Mouse (Mus musculus): ENCODE measurements around the gene Ccr8. TPM values are rescaled to one million over a fixed set of nuclear protein-coding genes. Genes with fewer than 3 reads are reported as not detected.
"Not testable (repeated sequence)": the region's sequence is repeated elsewhere in the genome, so short reads cannot be mapped to it uniquely, and the experiment has no call there.

The Ccr8 gene
- polyA plus RNA-seq, 1 experiment, result 0.08 TPM

DNA sequence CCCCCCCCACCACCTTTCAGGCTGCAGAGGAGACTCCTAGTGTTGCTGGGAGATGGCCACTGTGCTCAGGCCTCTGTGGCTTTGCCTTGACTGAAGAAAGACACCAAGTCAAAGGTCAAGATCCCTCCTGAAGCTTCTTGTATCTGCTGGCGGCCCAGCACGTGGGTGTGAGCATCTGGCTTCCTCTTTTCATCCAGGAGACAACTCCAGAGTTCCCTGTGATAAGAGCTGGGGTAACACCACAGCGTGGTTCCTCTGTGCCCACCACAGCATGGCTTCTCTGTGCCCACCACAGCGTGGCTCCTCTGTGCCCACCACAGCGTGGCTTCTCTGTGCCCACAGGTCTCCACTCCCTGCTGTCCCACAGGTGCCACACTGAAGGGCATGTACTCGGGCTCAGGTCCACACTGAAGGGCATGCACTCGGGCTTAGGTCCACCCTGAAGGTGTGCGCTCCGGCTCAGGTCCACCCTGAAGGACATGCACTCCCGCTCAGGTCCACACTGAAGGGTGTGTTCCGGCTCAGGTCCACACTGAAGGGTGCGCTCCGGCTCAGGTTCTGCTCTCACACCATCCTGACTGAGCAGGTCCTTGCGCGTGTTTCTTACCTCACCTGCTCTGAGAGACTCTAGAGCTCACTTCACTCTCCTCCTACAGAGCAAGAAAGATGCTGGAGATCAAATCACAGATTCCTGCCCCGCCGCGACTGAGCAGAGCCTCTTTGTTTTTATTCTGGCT is 8.6 kb upstream of the Ccr8 start:
- TF ChIP-seq POLR2A (IDR thresholded peaks at IDR 0.05; ENCODE audit: extremely low read depth, insufficient read depth, low read length) (no peak), CTCF (IDR thresholded peaks at IDR 0.05; ENCODE audit: extremely low read depth, insufficient read depth, low read length) (no peak)
- Histone ChIP-seq H3K4me3 (ENCODE audit: insufficient read depth, low read length) (no peak overlapping the region), H3K27ac (ENCODE audit: insufficient read depth, low read length) (no peak overlapping the region), H3K4me1 (ENCODE audit: control insufficient read depth, insufficient read depth, low read length) (no peaks in the 10 kb centered on the region)

GRCm38 (mm10) chr9:120084406-120084805 is 7.5 kb upstream of the Ccr8 start:
- TF ChIP-seq POLR2A (IDR thresholded peaks at IDR 0.05; ENCODE audit: extremely low read depth, insufficient read depth, low read length), result no peak
- TF ChIP-seq CTCF (IDR thresholded peaks at IDR 0.05; ENCODE audit: extremely low read depth, insufficient read depth, low read length), result no peak
- no peaks in the 10 kb centered on the region for H3K4me1 ChIP-seq (ENCODE audit: control insufficient read depth, insufficient read depth, low read length)
- H3K4me3 ChIP-seq (ENCODE audit: insufficient read depth, low read length), result no peak overlapping the region
- H3K27ac ChIP-seq (ENCODE audit: insufficient read depth, low read length), result no peak overlapping the region

- TF ChIP-seq CTCF (IDR thresholded peaks at IDR 0.05; ENCODE audit: extremely low read depth, insufficient read depth, low read length) (no peak), POLR2A (IDR thresholded peaks at IDR 0.05; ENCODE audit: extremely low read depth, insufficient read depth, low read length) (no peak)
- H3K27ac ChIP-seq (ENCODE audit: insufficient read depth, low read length), result no peak overlapping the region
- no peak overlapping the region for H3K4me3 ChIP-seq (ENCODE audit: insufficient read depth, low read length)
- no peaks in the 10 kb centered on the region for H3K4me1 ChIP-seq (ENCODE audit: control insufficient read depth, insufficient read depth, low read length)
Observed at GRCm38 (mm10) chr9:120089125-120089524, 2.8 kb upstream of the Ccr8 start.

GRCm38 (mm10) chr9:120091086-120091485 is 828 bp upstream of the Ccr8 start:
- H3K27ac ChIP-seq (ENCODE audit: insufficient read depth, low read length), result no peak overlapping the region
- no peak for TF ChIP-seq CTCF (IDR thresholded peaks at IDR 0.05; ENCODE audit: extremely low read depth, insufficient read depth, low read length)
- TF ChIP-seq POLR2A (IDR thresholded peaks at IDR 0.05; ENCODE audit: extremely low read depth, insufficient read depth, low read length), result no peak
- no peak overlapping the region for H3K4me3 ChIP-seq (ENCODE audit: insufficient read depth, low read length)
- no peaks in the 10 kb centered on the region for H3K4me1 ChIP-seq (ENCODE audit: control insufficient read depth, insufficient read depth, low read length)

GRCm38 (mm10) chr9:120093701-120094100 is 1.8 kb downstream of the Ccr8 start:
- Histone ChIP-seq H3K4me3 (ENCODE audit: insufficient read depth, low read length) (no peak overlapping the region), H3K27ac (ENCODE audit: insufficient read depth, low read length) (no peak overlapping the region), H3K4me1 (ENCODE audit: control insufficient read depth, insufficient read depth, low read length) (no peaks in the 10 kb centered on the region)
- TF ChIP-seq POLR2A (IDR thresholded peaks at IDR 0.05; ENCODE audit: extremely low read depth, insufficient read depth, low read length), result no peak

DNA sequence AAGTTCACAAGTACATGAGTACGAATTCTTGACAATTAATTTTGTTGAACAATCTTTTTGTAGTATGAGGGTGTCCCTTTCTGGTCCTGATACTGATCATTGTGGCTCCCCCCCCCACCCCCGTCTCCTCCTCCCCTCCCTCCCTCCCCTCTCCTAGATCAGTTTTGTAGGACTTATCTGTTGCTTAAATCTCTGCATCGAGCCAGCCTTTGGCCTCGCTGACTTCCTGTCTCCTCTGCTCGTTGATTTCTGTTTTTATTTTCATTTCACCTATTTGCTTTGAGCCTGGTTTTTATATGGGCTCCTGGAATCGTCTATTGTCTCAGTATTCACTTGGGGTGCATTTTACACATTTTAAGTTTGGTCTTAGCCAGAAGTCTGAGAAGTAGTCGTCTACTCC is 4.0 kb downstream of the Ccr8 start:
- Histone ChIP-seq H3K4me1 (ENCODE audit: control insufficient read depth, insufficient read depth, low read length) (no peaks in the 10 kb centered on the region), H3K27ac (ENCODE audit: insufficient read depth, low read length) (no peak overlapping the region), H3K4me3 (ENCODE audit: insufficient read depth, low read length) (no peak overlapping the region)
- TF ChIP-seq CTCF (IDR thresholded peaks at IDR 0.05; ENCODE audit: extremely low read depth, insufficient read depth, low read length) (no peak), POLR2A (IDR thresholded peaks at IDR 0.05; ENCODE audit: extremely low read depth, insufficient read depth, low read length) (no peak)

DNA sequence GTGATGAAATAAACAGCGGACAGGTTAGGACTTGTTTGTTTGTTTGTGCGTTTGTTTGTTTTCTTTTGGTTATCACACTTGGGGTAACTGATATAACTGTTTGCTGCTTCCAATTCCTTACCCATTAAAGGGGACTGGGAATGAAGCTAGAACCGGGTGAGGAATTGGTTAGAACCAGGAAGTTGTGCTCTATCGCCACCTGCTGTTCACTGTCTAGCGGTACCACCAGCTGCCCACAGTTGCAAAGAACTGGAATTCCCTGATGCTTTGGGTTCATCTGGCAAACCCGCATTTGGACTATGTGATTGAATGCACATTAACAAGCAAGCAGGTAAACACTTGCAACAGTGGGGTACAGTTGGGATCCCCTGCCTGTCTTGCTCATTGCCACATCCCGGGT is 6.8 kb downstream of the Ccr8 start:
- Histone ChIP-seq H3K4me1 (ENCODE audit: control insufficient read depth, insufficient read depth, low read length) (no peaks in the 10 kb centered on the region), H3K4me3 (ENCODE audit: insufficient read depth, low read length) (no peak overlapping the region), H3K27ac (ENCODE audit: insufficient read depth, low read length) (no peak overlapping the region)
- TF ChIP-seq CTCF (IDR thresholded peaks at IDR 0.05; ENCODE audit: extremely low read depth, insufficient read depth, low read length) (peak; percentile 95), POLR2A (IDR thresholded peaks at IDR 0.05; ENCODE audit: extremely low read depth, insufficient read depth, low read length) (no peak)

- Histone ChIP-seq H3K27ac (ENCODE audit: insufficient read depth, low read length) (no peak overlapping the region), H3K4me3 (ENCODE audit: insufficient read depth, low read length) (no peak overlapping the region), H3K4me1 (ENCODE audit: control insufficient read depth, insufficient read depth, low read length) (no peaks in the 10 kb centered on the region)
- no peak for TF ChIP-seq CTCF (IDR thresholded peaks at IDR 0.05; ENCODE audit: extremely low read depth, insufficient read depth, low read length)
- no peak for TF ChIP-seq POLR2A (IDR thresholded peaks at IDR 0.05; ENCODE audit: extremely low read depth, insufficient read depth, low read length)
Observed at GRCm38 (mm10) chr9:120099304-120099703, 7.4 kb downstream of the Ccr8 start.

GRCm38 (mm10) chr9:120101165-120101564 is 9.3 kb downstream of the Ccr8 start:
- Histone ChIP-seq H3K27ac (ENCODE audit: insufficient read depth, low read length) (no peak overlapping the region), H3K4me3 (ENCODE audit: insufficient read depth, low read length) (no peak overlapping the region), H3K4me1 (ENCODE audit: control insufficient read depth, insufficient read depth, low read length) (no peaks in the 10 kb centered on the region)
- TF ChIP-seq POLR2A (IDR thresholded peaks at IDR 0.05; ENCODE audit: extremely low read depth, insufficient read depth, low read length) (no peak), CTCF (IDR thresholded peaks at IDR 0.05; ENCODE audit: extremely low read depth, insufficient read depth, low read length) (no peak)

- H3K27ac ChIP-seq (ENCODE audit: insufficient read depth, low read length); H3K4me3 ChIP-seq (ENCODE audit: insufficient read depth, low read length); H3K4me1 ChIP-seq (ENCODE audit: control insufficient read depth, insufficient read depth, low read length): not testable (repeated sequence)
Observed at GRCm38 (mm10) chr9:120108953-120109352, 17.0 kb downstream of the Ccr8 start.
